Mouse (Mus musculus) lung, postnatal 0 days (tissue): ENCODE data around the gene Reps1. TPM values are rescaled to one million over a fixed set of nuclear protein-coding genes. Genes with fewer than 3 reads are reported as not detected.
A peak's percentile ranks its signal among the peaks of the same experiment; 100 is the strongest.
"Not testable (repeated sequence)": the region's sequence is repeated elsewhere in the genome, so short reads cannot be mapped to it uniquely, and the experiment has no call there.

Source experiments
- ATAC-seq: fragments of 200-750 bp; cut with Nextera tagmentation; 2 replicates; pipeline ENCODE4 v1.8.0; 2017; ENCODE audit warnings: moderate library complexity
- DNase-seq: peaks from one replicate; pipeline ENCODE4 v3.0.0-alpha.2; 2016; ENCODE audit warnings: low spot score
- H3K27ac ChIP-seq: fragments of 300-500 bp; sonication (generic); 2 replicates; pipeline ENCODE4 v1.5.1; 2014; ENCODE audit warnings: antibody characterized with exemption, mild to moderate bottlenecking, low read length, mixed read lengths
- H3K27me3 ChIP-seq: fragments of 300-500 bp; sonication (generic); replicated peaks from 2 replicates; pipeline ENCODE4 v1.6.1; 2014; ENCODE audit warnings: low read length, mixed read lengths; ENCODE audit not compliant: insufficient read depth
- H3K36me3 ChIP-seq: fragments of 300-500 bp; sonication (generic); 2 replicates; pipeline ENCODE4 v1.6.1; 2014; ENCODE audit warnings: low read length, mixed read lengths; ENCODE audit not compliant: insufficient read depth
- H3K4me1 ChIP-seq: fragments of 300-500 bp; sonication (generic); 2 replicates; pipeline ENCODE4 v1.6.1; 2014; ENCODE audit warnings: antibody characterized with exemption, low read depth, low read length, mixed read lengths; ENCODE audit not compliant: insufficient read depth
- H3K4me2 ChIP-seq: fragments of 300-500 bp; sonication (generic); replicated peaks from 2 replicates; pipeline ENCODE4 v1.6.1; 2014; ENCODE audit warnings: low read depth, mild to moderate bottlenecking, low read length, moderate library complexity, mixed read lengths
- H3K4me3 ChIP-seq: fragments of 300-500 bp; sonication (generic); 2 replicates; pipeline ENCODE4 v1.5.1; 2014; ENCODE audit warnings: low read depth, low read length
- H3K9ac ChIP-seq: fragments of 300-500 bp; sonication (generic); replicated peaks from 2 replicates; pipeline ENCODE4 v1.6.1; 2014; ENCODE audit warnings: low read depth, mild to moderate bottlenecking
- H3K9me3 ChIP-seq: fragments of 300-500 bp; sonication (generic); 2 replicates; pipeline ENCODE4 v1.6.1; 2016; ENCODE audit warnings: low read length, mixed read lengths
- CTCF ChIP-seq: IDR thresholded peaks from 2 replicates; pipeline ENCODE4 v1.5.1; 2016; ENCODE audit warnings: antibody characterized with exemption, mild to moderate bottlenecking
- EP300 ChIP-seq: IDR thresholded peaks from 2 replicates; pipeline ENCODE4 v1.6.1; 2016; ENCODE audit warnings: antibody characterized with exemption, mild to moderate bottlenecking, control low read depth
- WGBS: fragments of 180-500 bp; shearing (Covaris S2); extraction: QIAGEN DNeasy Blood & Tissue Kit; methylation state at CpG from one replicate; pipeline ENCODE4 v1.1.7; 2014; 5-methylcytosine and 5-hydroxymethylcytosine counted together
- polyA plus RNA-seq: library from polyadenylated mRNA; unstranded; fragments of >200 nt; fragmentation: Nextera tagmentation; extraction: Ambion mirVana; gene quantifications from 2 replicates; pipeline ENCODE4 v1.2.1, GENCODE M21; 2015

The Reps1 gene
- polyA plus RNA-seq, 1 experiment from 2014 or later: 10.7 TPM

DNA sequence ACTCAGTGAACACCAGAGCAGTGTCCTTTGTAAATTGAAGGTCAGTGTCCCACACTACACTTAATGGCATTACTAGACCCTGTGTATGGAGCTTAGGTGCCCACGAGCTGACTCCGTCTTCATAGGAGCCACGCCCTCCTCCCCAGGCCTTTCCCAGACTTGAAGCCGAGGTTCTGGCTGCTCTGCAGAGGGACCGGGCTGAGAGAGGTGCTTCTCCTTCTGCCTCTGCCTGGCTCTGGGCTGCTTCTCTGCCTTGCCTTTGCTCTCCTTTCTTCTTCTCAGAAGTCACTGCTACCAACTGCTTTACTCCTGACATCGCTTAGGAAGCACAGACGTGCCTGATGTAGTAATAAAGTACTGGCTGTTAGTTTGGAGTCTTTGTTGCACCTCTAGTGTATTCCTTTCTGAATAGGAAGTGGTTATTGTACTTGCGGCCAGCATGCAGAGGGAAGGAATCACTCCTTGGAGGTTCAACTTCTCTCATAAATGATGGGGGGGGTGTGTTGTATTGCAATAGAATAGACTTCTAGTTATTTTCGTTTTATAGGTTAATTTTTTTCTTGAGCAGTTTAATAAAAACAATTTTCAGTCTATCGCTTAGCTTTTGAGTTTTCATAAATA, 57.9 kb downstream of the Reps1 start:
- H3K4me2 ChIP-seq: no peak overlapping the region
- TF ChIP-seq CTCF (no peak), EP300 (no peak)
- peaks cover 14% of the 10 kb centered on the region; the same call in 1 of the 2 replicates for H3K36me3 ChIP-seq
- no peak overlapping the region for H3K9ac ChIP-seq
- ATAC-seq (no peak), DNase-seq (no peak)
- no peak overlapping the region for H3K27ac ChIP-seq
- no peaks in the 10 kb centered on the region for H3K27me3 ChIP-seq
- H3K4me3 ChIP-seq: no peak overlapping the region
- no peaks in the 10 kb centered on the region for H3K9me3 ChIP-seq
- no peaks in the 10 kb centered on the region for H3K4me1 ChIP-seq
- 78% methylated on average over 10 of the region's 10 CpGs for WGBS

DNA sequence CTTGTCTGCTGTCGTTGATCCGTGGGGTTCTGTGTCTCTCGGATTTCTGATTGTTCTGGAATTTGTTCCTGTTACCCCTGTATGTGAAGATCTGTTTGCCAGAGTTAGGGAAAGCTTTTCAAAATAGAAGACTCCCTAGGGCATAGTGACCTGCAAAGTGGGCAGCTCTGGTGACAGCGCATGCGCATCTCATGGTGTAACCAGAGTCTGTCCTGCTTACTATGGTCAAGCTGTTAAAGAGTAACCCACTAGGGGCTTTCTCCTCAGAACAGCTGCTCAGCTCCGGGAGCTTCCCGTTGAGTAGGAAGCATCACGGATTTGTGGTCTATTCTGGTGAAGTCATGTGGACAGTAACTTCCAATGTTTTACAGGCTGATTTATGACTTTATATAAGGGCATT, 62.7 kb downstream of the Reps1 start:
- no peaks in the 10 kb centered on the region for H3K9me3 ChIP-seq
- DNase-seq (no peak), ATAC-seq (no peak)
- no peak overlapping the region for H3K27ac ChIP-seq
- no peaks in the 10 kb centered on the region for H3K27me3 ChIP-seq
- H3K36me3 ChIP-seq: peaks cover 36% of the 10 kb centered on the region
- TF ChIP-seq CTCF (no peak), EP300 (no peak)
- H3K4me2 ChIP-seq: no peak overlapping the region
- no peak overlapping the region for H3K9ac ChIP-seq
- H3K4me1 ChIP-seq: no peaks in the 10 kb centered on the region
- no peak overlapping the region for H3K4me3 ChIP-seq
- WGBS: 87% methylated on average over 8 of the region's 8 CpGs

DNA sequence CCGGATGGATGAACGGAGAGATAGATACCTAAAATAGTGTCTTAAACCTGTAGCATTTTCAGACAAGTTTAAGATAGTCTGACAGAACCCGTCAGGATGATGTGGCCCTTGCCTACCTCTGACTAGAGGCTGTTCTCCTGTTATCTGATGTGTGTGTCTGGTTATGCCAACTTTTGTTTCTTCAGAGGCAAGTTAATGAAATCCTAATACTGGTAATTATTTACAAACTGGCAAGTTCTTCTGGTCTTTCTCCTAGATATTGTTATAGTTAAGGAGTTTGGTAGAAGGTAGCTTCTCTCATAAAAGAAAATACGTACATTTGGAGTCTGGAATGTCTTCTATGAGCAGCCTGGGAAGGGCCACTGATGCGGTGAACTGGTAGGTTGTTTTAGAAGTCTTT, 74.6 kb downstream of the Reps1 start:
- no peak for ATAC-seq
- no peak overlapping the region for H3K4me2 ChIP-seq
- H3K4me1 ChIP-seq: no peaks in the 10 kb centered on the region
- H3K27ac ChIP-seq: no peak overlapping the region
- peaks cover 4% of the 10 kb centered on the region; the same call in 1 of the 2 replicates for H3K36me3 ChIP-seq
- DNase-seq: no peak
- no peak overlapping the region for H3K9ac ChIP-seq
- H3K27me3 ChIP-seq: no peaks in the 10 kb centered on the region
- no peak for TF ChIP-seq CTCF
- no peak for TF ChIP-seq EP300
- no peak overlapping the region for H3K4me3 ChIP-seq
- WGBS: 94% methylated on average over 5 of the region's 5 CpGs
- no peaks in the 10 kb centered on the region for H3K9me3 ChIP-seq

DNA sequence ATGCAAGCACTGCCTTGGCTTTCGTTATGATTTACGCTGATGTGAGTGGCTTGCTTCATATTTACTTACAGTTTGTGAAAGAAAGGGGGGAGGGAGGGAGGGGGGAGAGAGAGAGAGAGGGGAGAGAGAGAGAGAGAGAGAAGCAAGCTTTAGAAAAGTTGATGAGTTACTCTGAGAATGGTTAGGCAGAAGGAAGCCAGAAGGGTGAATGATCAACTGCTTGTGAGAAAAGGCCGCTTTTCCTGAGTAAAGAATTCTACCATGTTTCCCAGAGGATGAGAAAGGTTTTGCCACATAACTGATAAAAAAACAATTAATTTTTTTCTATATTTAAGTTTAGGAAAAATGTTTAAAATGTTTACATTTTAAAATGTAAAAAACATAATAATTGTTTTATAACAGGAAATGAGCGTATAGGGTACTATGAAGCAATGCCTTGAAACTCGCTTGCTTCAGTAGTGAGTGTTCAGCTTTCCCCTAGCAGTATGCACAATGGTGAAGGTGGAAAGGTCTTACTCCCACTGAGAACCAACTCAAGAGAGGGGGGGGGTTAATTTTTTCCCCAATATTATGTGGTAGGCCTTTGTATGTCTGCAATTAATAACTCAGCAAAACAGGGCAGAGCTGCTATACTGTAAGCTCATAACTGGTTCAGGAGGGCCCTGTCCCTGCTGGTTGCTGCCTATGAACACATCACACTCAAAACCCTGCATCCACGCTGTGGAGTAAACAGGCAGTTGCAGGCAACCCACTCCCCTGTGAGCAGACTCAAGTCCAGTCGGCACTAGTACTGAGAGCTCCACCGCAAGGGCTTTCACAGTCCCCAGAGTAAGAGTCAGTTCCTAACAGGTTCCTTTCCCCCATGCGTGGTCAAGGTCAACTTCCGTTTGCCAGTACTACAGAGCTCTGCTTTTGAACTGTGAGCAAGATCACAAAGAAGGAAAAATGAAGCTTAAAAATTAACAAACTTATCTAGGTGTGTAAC, 76.3 kb downstream of the Reps1 start:
- peak; percentile 33 for DNase-seq
- Histone ChIP-seq H3K27me3 (no peaks in the 10 kb centered on the region), H3K4me1 (no peaks in the 10 kb centered on the region), H3K4me3 (no peak overlapping the region), H3K36me3 (no peaks in the 10 kb centered on the region), H3K4me2 (no peak overlapping the region), H3K9me3 (no peaks in the 10 kb centered on the region), H3K9ac (no peak overlapping the region), H3K27ac (no peak overlapping the region)
- 61% methylated on average over 10 of the region's 10 CpGs for WGBS
- no peak for TF ChIP-seq EP300
- TF ChIP-seq CTCF: no peak
- no peak for ATAC-seq

DNA sequence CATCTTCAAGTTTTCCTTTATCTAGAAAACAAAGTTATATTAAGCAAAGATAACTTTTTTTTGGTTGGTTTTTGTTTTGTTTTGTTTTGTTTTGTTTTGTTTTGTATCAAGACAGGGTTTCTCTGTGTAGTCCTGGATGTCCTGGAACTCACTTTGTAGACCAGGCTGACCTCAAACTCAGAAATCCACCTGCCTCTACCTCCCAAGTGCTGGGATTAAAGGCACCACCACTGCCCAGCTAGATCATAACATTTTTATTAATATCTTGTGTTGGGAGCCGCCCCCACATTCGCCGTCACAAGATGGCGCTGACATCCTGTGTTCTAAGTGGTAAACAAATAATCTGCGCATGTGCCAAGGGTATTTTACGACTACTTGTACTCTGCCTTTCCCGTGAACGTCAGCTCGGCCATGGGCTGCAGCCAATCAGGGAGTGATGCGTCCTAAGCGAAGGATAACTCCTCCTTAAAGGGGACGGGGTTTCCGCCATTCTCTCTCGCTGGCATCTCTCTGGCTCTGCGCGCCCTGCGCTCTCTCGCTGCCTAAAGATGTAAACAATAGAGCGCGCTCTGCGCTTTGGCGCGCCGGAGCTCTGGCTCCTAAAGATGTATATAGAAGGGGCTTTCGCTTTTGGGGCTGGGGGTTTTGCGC, 83.3 kb downstream of the Reps1 start:
- not testable (repeated sequence) for H3K36me3 ChIP-seq, H3K27ac ChIP-seq, H3K9me3 ChIP-seq, H3K4me2 ChIP-seq, H3K27me3 ChIP-seq, H3K4me1 ChIP-seq, DNase-seq, H3K4me3 ChIP-seq, H3K9ac ChIP-seq
- WGBS: 74% methylated on average over 12 of the region's 26 CpGs
- peak; percentile 41; the same call in 1 of the 2 replicates for ATAC-seq

DNA sequence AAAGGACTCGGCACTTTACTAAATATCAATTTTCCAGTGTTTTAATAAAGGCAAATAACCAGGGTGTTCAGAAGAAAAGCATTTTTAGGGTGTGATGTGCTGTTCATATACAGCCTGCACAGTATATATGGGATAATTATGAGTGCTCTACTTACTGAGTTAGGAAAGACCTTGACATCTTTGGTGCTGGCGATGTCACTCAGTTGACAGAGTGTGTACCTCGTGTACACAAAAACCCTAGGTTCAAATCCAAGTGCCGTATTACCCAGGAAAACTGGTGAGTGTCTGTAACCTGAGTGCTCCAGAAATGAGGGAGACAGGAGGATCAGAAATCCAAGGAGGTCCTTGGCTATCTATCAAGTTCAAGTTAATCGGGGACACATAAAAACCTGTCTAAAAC, 84.0 kb downstream of the Reps1 start:
- no peaks in the 10 kb centered on the region for H3K36me3 ChIP-seq
- H3K27ac ChIP-seq: no peak overlapping the region
- H3K9me3 ChIP-seq: no peaks in the 10 kb centered on the region
- WGBS: 74% methylated on average over 5 of the region's 5 CpGs
- H3K4me2 ChIP-seq: peak overlapping the region; percentile 17; the same call in 1 of the 2 replicates
- H3K9ac ChIP-seq: no peak overlapping the region
- no peak for TF ChIP-seq EP300
- no peak for TF ChIP-seq CTCF
- no peaks in the 10 kb centered on the region for H3K4me1 ChIP-seq
- no peaks in the 10 kb centered on the region for H3K27me3 ChIP-seq
- H3K4me3 ChIP-seq: no peak overlapping the region
- DNase-seq: no peak
- ATAC-seq: peak; percentile 38; the same call in 1 of the 2 replicates
